Mouse (Mus musculus): Measurements from ENCODE around the gene Cacna2d1.

- TF ChIP-seq POLR2A (IDR thresholded peaks at IDR 0.05; ENCODE audit: insufficient read depth, low read depth, low read length) (no peak), CTCF (IDR thresholded peaks at IDR 0.05; ENCODE audit: insufficient read depth, low read depth, low read length) (no peak)
These were observed 68.1 kb downstream of the Cacna2d1 start for GRCm38 (mm10) chr5:16002431-16003063.
